Mouse (Mus musculus) myocyte (in vitro differentiated cells): ENCODE measurements around the gene Kcnmb1.

ENCODE experiments used
- CEBPB ChIP-seq: IDR thresholded peaks from 2 replicates; pipeline ENCODE4 v1.6.1; 2011; ENCODE audit warnings: mild to moderate bottlenecking, moderate library complexity; ENCODE audit not compliant: poor library complexity, insufficient read depth, severe bottlenecking
- E2F4 ChIP-seq: IDR thresholded peaks from one replicate; pipeline ENCODE4 v1.6.1; 2011; ENCODE audit warnings: mild to moderate bottlenecking, control low read depth, moderate library complexity; ENCODE audit not compliant: insufficient read depth
- MAX ChIP-seq: IDR thresholded peaks from one replicate; pipeline ENCODE4 v1.6.1; 2011; ENCODE audit warnings: low read depth, mild to moderate bottlenecking, control low read depth
- MYOD1 ChIP-seq, 3 experiments: IDR thresholded peaks; one replicate each; pipeline ENCODE4 v1.6.1; 2011; ENCODE audit warnings: control low read depth in 2 of 3, low read depth in 2 of 3, mild to moderate bottlenecking in 2 of 3, moderate library complexity in 1 of 3; ENCODE audit not compliant: insufficient read length in 2 of 3, control insufficient read depth in 1 of 3
- MYOG ChIP-seq, 3 experiments: IDR thresholded peaks; one replicate each; pipeline ENCODE4 v1.6.1; 2011; ENCODE audit warnings: control low read depth in 2 of 3, low read depth in 2 of 3, mild to moderate bottlenecking in 2 of 3; ENCODE audit not compliant: insufficient read length in 2 of 3, control insufficient read depth in 1 of 3, insufficient read depth in 1 of 3
- POLR2A ChIP-seq: IDR thresholded peaks from one replicate; pipeline ENCODE4 v1.6.1; 2011; ENCODE audit warnings: low read depth, mild to moderate bottlenecking, control low read depth, moderate library complexity; ENCODE audit not compliant: insufficient read length
- POLR2AphosphoS2 ChIP-seq: IDR thresholded peaks from one replicate; pipeline ENCODE4 v1.6.1; 2011; ENCODE audit warnings: low read depth, control low read depth; ENCODE audit not compliant: insufficient read length
- REST ChIP-seq: IDR thresholded peaks from one replicate; pipeline ENCODE4 v1.6.1; 2011; ENCODE audit warnings: mild to moderate bottlenecking, control low read depth, moderate library complexity; ENCODE audit not compliant: insufficient read depth, insufficient read length
- TCF12 ChIP-seq: IDR thresholded peaks from one replicate; pipeline ENCODE4 v1.6.1; 2011; ENCODE audit warnings: mild to moderate bottlenecking, control low read depth; ENCODE audit not compliant: poor library complexity, insufficient read depth, severe bottlenecking
- USF1 ChIP-seq: IDR thresholded peaks from one replicate; pipeline ENCODE4 v1.6.1; 2011; ENCODE audit warnings: low read depth, mild to moderate bottlenecking, control low read depth, moderate library complexity

DNA sequence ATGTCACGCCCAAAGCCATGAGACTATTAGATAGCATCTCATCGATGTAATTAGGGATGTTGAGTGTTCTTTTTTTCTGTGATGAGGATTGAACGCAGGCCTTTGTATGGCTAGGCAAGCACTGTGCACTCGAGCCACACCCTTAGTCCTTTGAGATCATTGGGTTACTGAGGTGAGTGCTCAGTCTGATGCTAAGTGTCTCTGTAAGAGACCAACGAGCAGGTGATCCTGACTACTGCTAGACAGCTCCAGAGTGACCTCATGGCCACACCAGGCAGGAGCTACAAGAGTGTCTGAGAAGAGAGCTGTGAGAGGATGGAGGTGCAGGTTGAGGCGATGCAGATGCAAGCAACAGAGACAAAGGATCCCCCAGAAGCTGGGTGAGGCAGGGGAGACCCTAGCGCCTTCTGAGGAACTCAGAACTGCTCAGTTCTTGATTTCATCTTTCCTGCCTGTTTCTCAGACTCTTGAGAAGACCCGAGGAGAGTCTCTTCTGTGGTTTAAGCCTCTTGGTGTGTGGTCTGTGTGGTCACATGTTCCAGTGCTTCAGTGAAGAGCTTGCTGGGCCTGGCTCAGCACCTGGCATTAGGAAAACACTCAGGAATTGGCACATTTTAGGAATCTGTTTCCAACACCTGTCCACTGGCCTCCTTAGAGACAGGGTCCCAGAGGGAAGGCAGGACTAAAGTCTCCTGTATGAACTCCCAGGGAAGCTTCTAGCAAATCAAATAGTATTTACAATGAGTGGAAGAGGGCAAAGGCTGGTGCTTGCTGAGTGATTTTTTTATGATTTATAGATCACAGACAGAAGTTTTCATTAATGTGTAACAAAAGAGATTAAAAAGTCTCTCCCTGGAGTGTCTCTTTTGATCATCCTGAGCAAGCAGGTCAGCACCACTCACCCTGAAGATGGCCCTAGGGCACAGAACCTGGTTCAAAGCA, 10.9 kb upstream of the Kcnmb1 start:
- TF ChIP-seq CEBPB (no peak), POLR2A (no peak), TCF12 (no peak), MYOD1 (IDR thresholded peaks at IDR 0.05; ENCODE audit: control insufficient read depth in 1 of 3, insufficient read length in 2 of 3, low read depth in 2 of 3) (no peak), MAX (no peak), MYOG (IDR thresholded peaks at IDR 0.05; ENCODE audit: control insufficient read depth in 1 of 3, insufficient read depth in 1 of 3, insufficient read length in 2 of 3, low read depth in 2 of 3) (no peak), USF1 (no peak), E2F4 (no peak), POLR2AphosphoS2 (no peak), REST (no peak)
